Mouse (Mus musculus) midbrain, embryonic 14.5 days (tissue): ENCODE measurements around the gene Epha4. TPM values are rescaled to one million over a fixed set of nuclear protein-coding genes. Genes with fewer than 3 reads are reported as not detected.

ENCODE experiments used
- ATAC-seq: fragments of 200-750 bp; cut with Nextera tagmentation; 2 replicates; pipeline ENCODE4 v1.8.0; 2017; ENCODE audit warnings: moderate number of reproducible peaks, moderate library complexity; ENCODE audit not compliant: low FRiP score, low TSS enrichment
- DNase-seq: peaks from one replicate; pipeline ENCODE4 v3.0.0-alpha.2; 2015
- H3K27ac ChIP-seq: fragments of 300-500 bp; sonication (generic); replicated peaks from 2 replicates; pipeline ENCODE4 v1.5.1; 2014; ENCODE audit warnings: mild to moderate bottlenecking, low read depth, low read length, moderate library complexity
- H3K27me3 ChIP-seq: fragments of 300-500 bp; sonication (generic); 2 replicates; pipeline ENCODE4 v1.6.1; 2014; ENCODE audit warnings: low read length, control low read depth, mixed read lengths; ENCODE audit not compliant: control insufficient read depth, insufficient read depth
- H3K36me3 ChIP-seq: fragments of 300-500 bp; sonication (generic); 2 replicates; pipeline ENCODE4 v1.6.1; 2014; ENCODE audit warnings: low read length, control low read depth; ENCODE audit not compliant: control insufficient read depth, insufficient read depth
- H3K4me1 ChIP-seq: fragments of 300-500 bp; sonication (generic); 2 replicates; pipeline ENCODE4 v1.6.1; 2014; ENCODE audit warnings: mild to moderate bottlenecking, antibody characterized with exemption, low read length, control low read depth; ENCODE audit not compliant: control insufficient read depth, insufficient read depth
- H3K4me2 ChIP-seq: fragments of 300-500 bp; sonication (generic); 2 replicates; pipeline ENCODE4 v1.6.1; 2014; ENCODE audit warnings: mild to moderate bottlenecking, low read length, moderate library complexity
- H3K4me3 ChIP-seq: fragments of 300-500 bp; sonication (generic); replicated peaks from 2 replicates; pipeline ENCODE4 v1.5.1; 2014; ENCODE audit warnings: low read depth, low read length
- H3K9ac ChIP-seq: fragments of 300-500 bp; sonication (generic); replicated peaks from 2 replicates; pipeline ENCODE4 v1.6.1; 2014; ENCODE audit warnings: mild to moderate bottlenecking, low read length, moderate library complexity
- H3K9me3 ChIP-seq: fragments of 300-500 bp; sonication (generic); 2 replicates; pipeline ENCODE4 v1.6.1; 2016; ENCODE audit warnings: low read length, control low read depth, mixed read lengths; ENCODE audit not compliant: control insufficient read depth
- WGBS: fragments of 180-500 bp; shearing (Covaris S2); extraction: QIAGEN DNeasy Blood & Tissue Kit; methylation state at CpG from one replicate; pipeline ENCODE4 v1.1.7; 2014; 5-methylcytosine and 5-hydroxymethylcytosine counted together
- polyA plus RNA-seq: library from polyadenylated mRNA; unstranded; fragments of >200 nt; fragmentation: Nextera tagmentation; extraction: Ambion mirVana; gene quantifications from 2 replicates; pipeline ENCODE4 v1.2.1, GENCODE M21; 2014

Epha4 gene
- polyA plus RNA-seq, 1 experiment from 2014 or later = 46.5 TPM

DNA sequence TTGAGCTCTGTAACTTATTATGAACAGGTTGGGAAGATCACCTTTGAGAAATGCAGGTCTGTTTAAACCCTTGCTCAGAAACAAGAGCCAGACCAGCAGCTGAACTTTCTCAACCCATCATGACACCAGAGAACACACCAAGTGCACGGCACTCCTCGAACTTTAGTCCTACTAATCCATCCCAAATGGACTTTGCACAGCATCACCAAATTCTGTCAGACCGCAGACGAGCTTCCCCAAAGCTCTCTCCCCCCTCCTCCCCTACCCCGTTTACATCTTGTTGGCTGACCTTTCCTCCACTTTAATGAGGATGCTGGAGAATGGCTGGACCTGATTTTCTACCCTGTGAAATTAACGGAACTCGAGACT, 19.1 kb downstream of the Epha4 start:
- WGBS = 7% methylated on average over 7 of the region's 7 CpGs
- Histone ChIP-seq H3K36me3 (no peaks in the 10 kb centered on the region), H3K4me2 (peak overlapping the region; percentile 16; the same call in 1 of the 2 replicates), H3K27ac (0 out of 2 replicates have a peak overlapping the region, but pooled peaks have one; percentile 28), H3K4me3 (no peak overlapping the region), H3K27me3 (no peaks in the 10 kb centered on the region), H3K9ac (no peak overlapping the region), H3K4me1 (peaks cover 57% of the 10 kb centered on the region), H3K9me3 (no peaks in the 10 kb centered on the region)
- ATAC-seq (no peak), DNase-seq (no peak)

DNA sequence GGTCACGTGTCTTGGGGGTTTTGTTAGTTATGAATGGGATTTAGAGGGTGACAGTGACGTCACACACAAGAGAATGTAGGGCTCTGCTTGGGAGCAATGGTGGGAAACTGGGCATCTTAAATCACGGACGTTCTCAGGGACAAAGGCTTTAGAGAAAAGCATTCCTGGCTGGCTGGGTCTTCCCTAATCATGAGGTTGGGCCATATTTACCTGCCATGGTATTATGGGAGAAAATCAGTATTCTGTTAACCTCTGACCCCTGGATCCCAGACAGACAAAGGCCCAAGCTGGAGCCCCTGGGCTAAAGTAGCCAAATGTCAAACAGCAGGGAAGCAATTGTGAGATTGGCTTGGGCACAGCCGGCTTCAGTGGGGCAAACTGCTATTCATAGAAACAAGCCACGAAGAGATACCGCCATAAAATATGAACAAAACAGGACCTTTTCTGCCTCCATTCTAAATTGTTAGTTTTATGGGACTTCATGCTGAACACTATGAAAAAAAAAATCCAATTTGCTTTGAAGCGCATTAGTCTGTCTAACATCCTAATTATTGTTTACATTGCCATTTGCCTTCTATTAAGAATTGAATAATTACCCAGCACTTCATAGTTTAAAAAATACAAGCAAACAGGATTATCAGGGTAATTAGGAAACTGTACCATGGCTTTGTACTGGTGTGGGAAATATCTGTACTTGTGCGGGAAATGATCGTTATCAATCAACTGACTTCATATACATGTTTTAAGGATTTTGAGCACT, 19.7 kb downstream of the Epha4 start:
- no peaks in the 10 kb centered on the region for H3K27me3 ChIP-seq
- H3K9me3 ChIP-seq = no peaks in the 10 kb centered on the region
- 13% methylated on average over 10 of the region's 10 CpGs for WGBS
- H3K4me3 ChIP-seq = no peak overlapping the region
- H3K36me3 ChIP-seq = no peaks in the 10 kb centered on the region
- peak overlapping the region; percentile 61; the same call in 1 of the 2 replicates for H3K27ac ChIP-seq
- DNase-seq = peak; percentile 51
- ATAC-seq = no peak
- H3K4me1 ChIP-seq = peaks cover 53% of the 10 kb centered on the region
- no peak overlapping the region for H3K9ac ChIP-seq
- peak overlapping the region; percentile 16; the same call in 1 of the 2 replicates for H3K4me2 ChIP-seq

DNA sequence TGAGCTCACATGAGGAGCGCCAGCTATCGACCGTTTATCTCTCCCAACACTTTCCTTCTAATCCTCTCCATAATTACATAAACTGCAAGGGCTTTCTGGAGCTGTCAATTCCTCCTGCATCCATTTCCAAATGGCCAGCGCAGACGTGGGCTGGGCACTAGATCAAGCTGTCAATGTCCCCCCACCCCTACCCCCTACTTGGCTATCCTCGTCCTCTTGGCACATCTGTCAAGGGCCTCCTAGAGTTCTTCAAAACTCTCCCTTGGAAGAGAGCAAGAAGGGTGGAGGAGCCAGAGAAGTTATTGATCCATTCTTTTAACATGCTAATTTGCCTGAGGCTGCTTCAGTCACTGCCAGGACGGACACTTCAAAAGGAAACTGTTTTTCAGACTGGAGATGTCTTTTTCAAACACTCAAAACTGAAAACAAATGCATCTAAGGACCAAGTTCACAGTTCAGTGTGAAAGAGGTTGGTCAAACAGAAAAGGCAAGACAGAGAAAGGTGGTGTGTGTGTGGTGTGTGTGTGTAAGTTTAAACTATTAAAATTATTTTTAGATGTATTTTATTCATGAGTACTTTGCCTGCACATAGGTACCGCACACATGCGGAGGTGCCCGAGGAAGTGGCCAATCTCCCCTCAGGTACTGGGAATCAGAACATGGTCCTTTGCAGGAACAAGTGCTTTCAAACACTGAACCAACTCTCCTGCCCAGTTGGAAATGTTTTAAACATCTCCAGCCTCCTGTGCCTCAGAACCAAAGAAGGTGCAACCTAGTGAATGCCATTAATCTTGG, 20.9 kb downstream of the Epha4 start:
- peak; percentile 58 for DNase-seq
- peaks cover 50% of the 10 kb centered on the region for H3K4me1 ChIP-seq

DNA sequence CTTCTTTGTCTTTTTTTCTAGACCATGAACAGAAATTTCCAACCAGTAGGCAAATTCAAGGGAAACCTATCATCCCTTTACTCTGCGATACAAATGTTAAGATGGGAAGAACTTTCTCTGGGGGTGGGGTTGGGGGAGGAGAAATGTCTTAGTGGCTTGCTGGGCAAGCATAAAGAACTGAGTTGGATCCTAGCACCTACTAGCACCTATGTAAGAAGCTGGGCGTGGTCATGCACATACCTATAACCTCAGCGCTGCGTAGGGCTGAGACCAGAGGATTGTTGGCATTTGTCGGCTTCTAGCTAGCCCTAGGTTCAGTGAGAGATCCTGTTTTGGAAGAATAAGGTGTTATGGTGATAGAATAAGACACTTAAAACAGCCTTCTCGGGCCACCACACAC, 24.7 kb downstream of the Epha4 start:
- H3K27me3 ChIP-seq = no peaks in the 10 kb centered on the region
- no peaks in the 10 kb centered on the region for H3K36me3 ChIP-seq
- H3K9me3 ChIP-seq = no peaks in the 10 kb centered on the region
- H3K9ac ChIP-seq = no peak overlapping the region
- no peak for ATAC-seq
- peaks cover 23% of the 10 kb centered on the region for H3K4me1 ChIP-seq
- H3K4me2 ChIP-seq = no peak overlapping the region
- DNase-seq = no peak
- no peak overlapping the region for H3K4me3 ChIP-seq
- 95% methylated on average over 6 of the region's 6 CpGs for WGBS
- H3K27ac ChIP-seq = no peak overlapping the region

More for the DNA sequence above, 20.9 kb downstream of the Epha4 start:
- ATAC-seq = no peak
- no peaks in the 10 kb centered on the region for H3K9me3 ChIP-seq
- H3K27ac ChIP-seq = no peak overlapping the region
- H3K9ac ChIP-seq = no peak overlapping the region
- no peak overlapping the region for H3K4me3 ChIP-seq
- 0 out of 2 replicates have a peak overlapping the region, but pooled peaks have one; percentile 11 for H3K4me2 ChIP-seq
- H3K27me3 ChIP-seq = no peaks in the 10 kb centered on the region
- H3K36me3 ChIP-seq = no peaks in the 10 kb centered on the region
- 9% methylated on average over 10 of the region's 10 CpGs for WGBS

DNA sequence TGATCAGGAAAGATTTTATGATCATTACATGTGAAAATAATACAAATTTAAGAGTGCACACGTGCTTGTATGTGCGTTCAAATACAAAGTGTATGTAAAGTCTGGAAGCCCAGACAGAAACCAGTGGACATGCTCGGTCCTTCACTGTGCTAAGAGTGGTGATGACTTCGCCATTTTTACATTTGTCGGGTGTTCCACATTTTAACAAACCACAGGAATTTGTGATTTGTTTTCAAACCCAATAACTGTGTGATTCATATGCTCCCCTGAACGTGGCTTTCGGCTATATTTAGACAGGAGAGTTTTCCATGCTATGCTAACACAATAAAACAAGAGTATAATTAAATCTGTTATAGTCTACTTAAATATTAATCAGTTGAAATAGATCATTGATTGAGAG, 25.5 kb downstream of the Epha4 start:
- ATAC-seq (no peak), DNase-seq (no peak)
- peaks cover 18% of the 10 kb centered on the region for H3K4me1 ChIP-seq
- no peak overlapping the region for H3K9ac ChIP-seq
- no peaks in the 10 kb centered on the region for H3K9me3 ChIP-seq
- no peak overlapping the region for H3K4me2 ChIP-seq
- WGBS = 94% methylated on average over 7 of the region's 7 CpGs
- H3K27ac ChIP-seq = no peak overlapping the region
- H3K36me3 ChIP-seq = no peaks in the 10 kb centered on the region
- no peaks in the 10 kb centered on the region for H3K27me3 ChIP-seq
- H3K4me3 ChIP-seq = no peak overlapping the region

DNA sequence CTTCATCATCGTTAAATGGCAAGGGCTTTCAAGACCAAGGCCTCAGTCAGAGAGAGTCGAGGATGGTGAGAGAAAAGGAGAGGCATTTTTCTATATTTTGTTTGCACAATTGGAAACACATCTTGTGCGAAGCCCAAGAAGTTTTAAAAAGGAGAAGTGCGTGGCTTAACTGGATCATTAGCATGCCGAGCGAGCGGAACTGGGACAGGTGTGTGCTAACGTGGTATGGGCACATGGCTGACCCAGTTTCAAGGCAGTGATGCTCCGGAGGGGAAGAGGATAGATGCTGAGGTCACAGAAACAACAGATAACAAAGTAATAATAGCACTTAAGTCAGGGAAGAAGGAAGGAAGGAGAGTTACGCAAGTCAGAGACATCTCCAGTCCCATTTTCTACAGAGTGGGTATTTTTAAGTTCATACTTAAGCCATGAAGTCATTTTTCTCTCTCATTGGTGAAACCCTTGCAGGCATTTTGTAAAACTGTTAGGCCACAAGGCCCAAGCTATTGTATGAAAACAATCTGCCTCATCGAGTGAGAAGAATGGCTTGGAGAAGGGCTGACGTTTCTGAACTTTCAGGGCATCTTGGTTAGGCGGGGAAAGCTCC, 26.9 kb downstream of the Epha4 start:
- Histone ChIP-seq H3K9me3 (no peaks in the 10 kb centered on the region), H3K27ac (no peak overlapping the region), H3K4me1 (peaks cover 4% of the 10 kb centered on the region; the same call in 1 of the 2 replicates), H3K36me3 (no peaks in the 10 kb centered on the region), H3K9ac (no peak overlapping the region), H3K4me2 (no peak overlapping the region), H3K27me3 (no peaks in the 10 kb centered on the region), H3K4me3 (no peak overlapping the region)
- ATAC-seq = no peak
- no peak for DNase-seq
- WGBS = 78% methylated on average over 13 of the region's 13 CpGs

DNA sequence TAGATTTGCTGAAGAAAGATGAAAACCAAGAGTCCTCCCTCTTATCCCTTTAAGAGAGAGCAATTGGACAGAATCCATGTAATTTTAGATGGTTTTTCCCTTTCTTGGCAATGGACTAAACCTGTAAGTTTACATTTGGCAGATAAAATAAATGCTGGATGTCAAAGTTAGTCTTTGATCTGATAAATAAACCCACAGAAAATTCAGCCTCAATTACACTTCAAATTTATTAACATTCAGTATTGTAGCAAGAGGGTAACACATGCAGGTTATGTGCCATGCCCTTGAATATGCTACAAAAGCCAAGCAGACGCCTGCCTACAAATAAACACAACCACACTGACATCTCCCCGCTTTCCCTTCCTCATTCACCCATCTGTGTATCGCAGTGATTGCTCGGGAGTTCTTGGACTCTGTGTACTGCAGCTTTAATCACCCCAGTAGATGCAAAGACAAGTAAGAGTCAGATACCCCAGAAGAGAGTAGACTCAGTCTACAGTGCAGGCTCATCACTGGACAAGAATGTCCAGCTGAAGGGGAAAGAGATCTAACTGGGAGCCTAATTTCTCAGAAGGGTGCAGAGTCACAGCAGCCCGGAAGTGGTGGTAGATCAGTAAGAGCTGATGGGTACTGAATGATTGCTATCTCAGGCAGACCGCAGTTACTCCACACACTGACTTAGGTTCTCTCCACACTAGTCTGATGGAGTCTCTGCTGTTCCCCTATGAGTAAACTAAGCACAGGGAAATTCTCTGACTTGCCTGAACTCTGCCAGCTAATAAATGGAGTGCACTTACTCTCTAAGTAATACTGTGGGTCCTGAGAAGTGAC, 29.9 kb downstream of the Epha4 start:
- H3K4me2 ChIP-seq = no peak overlapping the region
- H3K27me3 ChIP-seq = no peaks in the 10 kb centered on the region
- DNase-seq (no peak), ATAC-seq (no peak)
- 90% methylated on average over 6 of the region's 6 CpGs for WGBS
- H3K9me3 ChIP-seq = no peaks in the 10 kb centered on the region
- no peak overlapping the region for H3K9ac ChIP-seq
- H3K27ac ChIP-seq = no peak overlapping the region
- no peak overlapping the region for H3K4me3 ChIP-seq
- H3K36me3 ChIP-seq = no peaks in the 10 kb centered on the region
- H3K4me1 ChIP-seq = no peaks in the 10 kb centered on the region

DNA sequence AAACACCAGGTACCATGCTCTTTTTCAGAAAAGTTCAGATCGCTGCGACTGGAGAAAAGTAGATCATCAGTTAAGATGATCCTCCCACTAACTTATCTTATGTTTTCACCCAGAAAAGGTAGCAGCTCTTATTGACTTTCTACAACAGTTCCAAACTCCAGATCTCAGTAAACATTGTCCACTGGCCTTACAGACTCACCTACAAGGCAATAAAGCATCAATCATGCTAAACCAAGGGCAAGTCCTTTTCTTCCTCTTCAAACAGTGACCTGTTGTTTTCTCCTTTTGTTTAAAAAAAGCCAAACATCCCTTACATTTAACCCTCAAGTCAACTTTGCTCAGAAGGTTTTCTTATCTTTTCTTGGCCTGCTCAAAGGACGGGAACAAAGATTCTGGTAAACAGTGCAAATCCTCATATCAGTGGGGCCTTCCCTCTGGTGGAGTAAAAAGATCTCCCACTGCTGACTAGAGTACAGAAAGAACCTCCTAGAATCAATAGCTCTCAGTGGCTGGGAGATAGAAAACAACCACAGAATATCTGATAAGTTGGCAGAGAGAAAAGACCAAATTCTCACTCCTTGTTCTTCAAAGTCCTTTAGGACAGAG, 39.0 kb downstream of the Epha4 start:
- H3K4me3 ChIP-seq = no peak overlapping the region
- no peak for ATAC-seq
- no peaks in the 10 kb centered on the region for H3K27me3 ChIP-seq
- H3K27ac ChIP-seq = no peak overlapping the region
- 87% methylated on average over 3 of the region's 3 CpGs for WGBS
- H3K4me2 ChIP-seq = no peak overlapping the region
- no peak for DNase-seq
- no peaks in the 10 kb centered on the region for H3K9me3 ChIP-seq
- H3K4me1 ChIP-seq = no peaks in the 10 kb centered on the region
- no peaks in the 10 kb centered on the region for H3K36me3 ChIP-seq
- H3K9ac ChIP-seq = no peak overlapping the region
